Mouse (Mus musculus) cerebellum, postnatal 4 days (tissue): ENCODE results near the gene Pidd1.

Experiments
- DNase-seq, 2 experiments: peaks; one replicate each; pipeline ENCODE4 v3.0.0; 2022; ENCODE audit warnings: low spot score in 2 of 2, mixed read lengths in 1 of 2

Pidd1 gene

DNA sequence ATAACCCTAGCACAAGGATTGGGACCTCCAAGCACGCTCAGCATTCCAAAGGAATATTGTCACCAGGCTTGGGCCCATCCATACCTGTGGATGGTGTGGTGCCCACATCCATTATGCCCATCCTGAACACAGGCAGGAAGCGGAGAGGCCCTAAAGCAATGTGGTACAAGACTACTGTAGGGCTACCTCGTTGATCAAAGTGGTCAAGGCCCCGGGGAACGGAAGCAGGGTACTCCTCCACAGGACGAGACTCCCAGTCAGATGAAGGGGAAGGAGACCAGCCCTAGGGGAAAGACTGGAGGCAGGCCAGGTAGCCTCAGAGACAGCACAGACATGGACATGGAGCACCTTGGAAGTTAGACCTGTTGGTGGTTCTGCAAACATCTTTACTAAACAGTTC, 28.9 kb upstream of the Pidd1 start:
- DNase-seq, result no peak

DNA sequence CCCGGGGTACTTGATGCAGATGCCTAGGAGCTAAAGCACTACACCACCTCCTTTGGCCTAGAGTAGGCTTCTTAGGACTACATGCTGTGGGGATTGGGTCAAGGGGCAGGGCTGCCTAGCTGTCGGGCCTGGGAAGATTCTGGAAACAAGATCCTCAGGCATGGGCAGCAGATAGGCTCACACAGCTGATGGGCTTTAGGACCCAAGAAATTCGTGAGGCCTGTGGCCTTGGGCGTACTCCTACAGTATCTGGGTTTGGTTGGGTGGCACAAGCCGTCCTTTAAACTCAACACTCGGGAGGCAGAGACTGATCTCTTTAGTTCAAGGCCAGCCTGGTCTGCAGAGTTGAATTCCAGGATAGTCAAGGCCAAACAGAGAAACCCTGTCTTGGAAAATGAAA, 28.4 kb upstream of the Pidd1 start:
- no peak for DNase-seq

- DNase-seq, result no peak
Observed at GRCm38 (mm10) chr7:141471236-141471635, 27.4 kb upstream of the Pidd1 start.

- DNase-seq, result no peak
Observed at GRCm38 (mm10) chr7:141470637-141470944, 26.8 kb upstream of the Pidd1 start.

GRCm38 (mm10) chr7:141469901-141470636, 26.2 kb upstream of the Pidd1 start:
- no peak for DNase-seq

DNA sequence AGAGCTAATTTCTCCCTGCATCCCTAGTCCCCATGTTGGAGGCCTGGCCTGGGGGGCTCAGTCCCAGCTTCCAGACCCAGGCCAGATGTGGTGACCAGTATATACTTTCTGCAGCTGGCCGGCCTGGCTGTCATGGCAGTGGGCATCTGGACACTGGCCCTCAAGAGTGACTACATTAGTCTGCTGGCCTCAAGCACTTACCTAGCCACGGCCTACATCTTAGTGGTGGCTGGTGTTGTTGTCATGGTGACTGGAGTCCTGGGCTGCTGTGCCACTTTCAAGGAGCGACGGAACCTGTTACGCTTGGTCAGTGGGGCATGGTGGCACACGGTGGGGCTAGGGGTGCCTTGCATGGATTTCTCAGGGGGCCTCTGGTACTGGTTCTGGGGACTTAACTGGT, 25.5 kb upstream of the Pidd1 start:
- no peak for DNase-seq

DNA sequence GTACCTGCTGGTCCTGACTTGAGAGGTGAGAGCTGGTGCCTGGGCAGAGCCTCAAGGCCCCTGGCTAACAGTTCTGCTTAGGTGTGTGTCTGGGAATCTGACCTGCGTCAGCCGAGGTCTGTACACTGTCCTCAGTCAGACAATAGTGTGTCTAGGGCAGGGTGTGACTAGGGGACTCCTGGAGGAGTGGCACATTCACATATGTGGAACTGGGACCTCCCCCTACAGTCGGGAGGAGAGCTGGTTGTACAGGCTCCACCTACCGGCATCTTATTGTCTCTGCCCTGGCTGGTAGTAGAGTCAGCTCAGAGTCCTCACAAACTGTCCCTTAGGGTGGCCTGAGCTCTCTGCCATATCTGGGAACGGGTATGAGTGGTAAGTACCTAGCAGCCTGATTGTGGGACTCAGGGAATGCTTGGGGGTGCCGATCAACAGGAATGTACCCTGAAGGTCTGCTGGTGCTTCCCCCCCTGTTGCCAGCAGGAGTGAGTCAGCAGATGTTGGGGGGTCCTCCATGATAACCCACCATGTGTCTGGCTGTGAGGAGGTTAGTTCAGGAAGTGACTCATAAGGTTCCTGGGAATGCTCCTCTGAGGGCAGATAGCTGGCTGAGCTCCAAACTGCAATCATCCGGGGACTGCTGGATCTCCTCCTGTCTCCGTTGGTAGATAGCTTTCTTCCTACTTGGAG, 24.8 kb upstream of the Pidd1 start:
- no peak for DNase-seq

DNA sequence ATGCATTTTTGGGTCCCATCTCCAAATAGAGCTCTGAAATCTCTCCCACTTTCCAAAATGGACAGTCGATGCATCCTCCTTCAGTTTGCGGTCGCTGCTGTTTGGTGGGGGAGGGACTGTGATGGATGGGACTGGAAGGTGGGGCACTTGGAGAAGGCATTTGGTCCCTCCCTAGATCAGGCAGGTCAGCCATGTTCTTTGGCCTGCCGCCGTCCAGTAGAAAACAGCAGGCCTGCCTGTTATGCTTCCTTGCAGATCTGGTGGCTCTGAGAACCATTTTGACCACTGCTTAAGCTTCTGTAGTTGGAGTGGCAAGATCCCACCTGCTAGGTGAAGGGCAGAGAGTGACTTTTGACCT, 24.3 kb upstream of the Pidd1 start:
- no peak for DNase-seq

- DNase-seq, result peak in 1 of 2 experiments; percentile 66
Observed at GRCm38 (mm10) chr7:141467230-141468030, 23.6 kb upstream of the Pidd1 start, which contains the start of gene Cd151. TSS of gene Cd151 (plus strand) at chr7:141467392.

DNA sequence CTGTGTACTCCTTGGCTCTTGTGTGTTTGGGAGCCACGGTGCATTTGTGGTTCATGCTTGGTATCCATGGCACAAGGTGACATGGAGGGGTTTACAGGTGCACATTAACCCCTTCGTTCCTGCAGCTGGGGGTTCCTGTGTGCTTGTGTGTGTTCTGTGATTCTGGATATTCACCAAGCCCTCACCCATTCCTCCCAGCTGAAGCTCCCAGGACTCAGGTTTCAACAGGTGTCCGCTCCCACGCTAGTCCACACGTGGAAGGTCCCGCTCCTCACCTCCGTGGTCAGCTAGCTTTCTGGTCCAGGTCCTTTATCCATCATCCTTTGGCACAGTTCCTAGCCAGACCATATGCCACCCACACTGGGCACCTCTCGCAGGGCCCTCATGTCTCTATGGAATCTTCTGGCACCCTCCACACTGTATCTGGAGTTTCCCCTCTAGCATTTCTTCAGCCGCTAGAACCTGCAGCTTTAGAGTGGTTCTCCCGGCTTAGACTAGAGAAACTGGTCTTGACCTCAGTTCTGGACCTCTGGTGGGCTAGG, 22.9 kb upstream of the Pidd1 start:
- DNase-seq, result no peak

DNA sequence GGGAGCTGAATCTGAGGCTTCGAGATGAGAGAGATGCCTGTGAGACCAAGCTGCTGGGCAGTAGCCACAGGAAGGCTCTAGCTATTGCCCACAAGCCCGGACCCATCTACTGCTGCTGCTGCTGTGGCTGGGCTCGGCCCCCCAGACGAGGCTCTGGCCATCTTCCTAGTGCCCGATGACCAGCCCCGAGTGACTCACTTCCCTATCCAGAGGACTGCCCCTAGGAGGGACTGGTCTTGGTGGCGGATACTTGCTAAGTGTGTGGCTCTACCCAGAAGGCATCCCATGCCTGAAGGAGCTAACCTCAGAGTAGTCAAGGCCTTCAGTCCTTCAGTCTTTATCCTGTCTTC, 22.2 kb upstream of the Pidd1 start:
- DNase-seq, result no peak

- DNase-seq, result no peak
Observed at GRCm38 (mm10) chr7:141465388-141466044, 21.7 kb upstream of the Pidd1 start.

- DNase-seq, result no peak
Observed at GRCm38 (mm10) chr7:141464603-141465201, 20.9 kb upstream of the Pidd1 start.

DNA sequence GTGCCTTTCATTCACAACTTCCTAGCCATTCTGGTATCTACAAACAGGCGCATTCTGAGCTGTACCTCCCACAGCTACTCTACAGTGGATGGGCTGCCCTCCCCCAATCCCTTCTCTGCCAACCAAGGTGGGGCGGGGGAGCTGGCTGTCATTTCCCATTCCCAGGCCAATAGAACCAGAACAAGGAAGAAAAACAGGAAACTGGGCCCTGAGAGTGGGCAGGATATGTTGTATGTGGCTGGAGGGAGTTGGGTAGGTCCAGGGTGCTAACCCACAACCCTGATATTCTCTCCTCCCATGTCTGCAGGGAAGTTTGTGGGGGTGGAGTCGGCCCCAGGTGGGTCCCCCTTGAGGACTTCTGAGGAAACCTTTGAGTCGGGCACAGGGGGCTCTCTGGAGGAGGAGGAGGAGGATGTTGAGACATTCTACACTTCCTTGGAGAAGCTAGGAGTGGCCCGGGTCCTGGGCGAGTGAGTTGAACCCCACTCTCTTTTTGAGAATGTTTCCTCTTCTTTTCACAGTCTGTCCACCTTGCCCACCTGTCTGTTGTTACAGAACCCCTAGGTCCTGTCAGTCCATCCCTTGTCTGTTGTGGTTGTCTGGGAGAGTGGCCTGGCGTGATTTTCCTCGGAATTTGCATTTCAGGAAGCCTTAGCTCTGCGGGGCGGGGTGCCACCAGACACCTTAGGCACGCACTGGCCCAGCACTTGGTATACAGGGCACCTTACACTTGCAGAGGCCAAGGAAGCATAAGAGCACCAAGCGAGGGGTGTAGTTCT, 20.2 kb upstream of the Pidd1 start:
- DNase-seq, result no peak

GRCm38 (mm10) chr7:141462333-141462821, 18.6 kb upstream of the Pidd1 start:
- no peak for DNase-seq

- no peak for DNase-seq
Observed at GRCm38 (mm10) chr7:141461521-141462332, 17.9 kb upstream of the Pidd1 start.

- DNase-seq, result no peak
Observed at GRCm38 (mm10) chr7:141460391-141461113, 16.7 kb upstream of the Pidd1 start, which contains the start of gene Cracr2b. TSS of gene Cracr2b (plus strand) at chr7:141461094.

- DNase-seq, result no peak
Observed at GRCm38 (mm10) chr7:141460001-141460390, 16.2 kb upstream of the Pidd1 start.

- no peak for DNase-seq
Observed at GRCm38 (mm10) chr7:141459301-141459711, 15.5 kb upstream of the Pidd1 start.
